Mouse (Mus musculus) ES-Bruce4 (cell line): ENCODE measurements around the gene Nynrin. TPM values are rescaled to one million over a fixed set of nuclear protein-coding genes. Genes with fewer than 3 reads are reported as not detected.

Experiments used
- H3K27ac ChIP-seq: 2 replicates; pipeline ENCODE4 v1.5.1; 2012; ENCODE audit warnings: low read length, inconsistent platforms; ENCODE audit not compliant: insufficient read depth
- H3K27me3 ChIP-seq: 2 replicates; pipeline ENCODE4 v1.6.1; 2012; ENCODE audit warnings: mild to moderate bottlenecking, low read length, inconsistent platforms; ENCODE audit not compliant: control insufficient read depth, poor library complexity, insufficient read depth, severe bottlenecking
- H3K36me3 ChIP-seq: 2 replicates; pipeline ENCODE4 v1.6.1; 2012; ENCODE audit warnings: inconsistent platforms, mild to moderate bottlenecking, low read length, moderate library complexity; ENCODE audit not compliant: control insufficient read depth, poor library complexity, insufficient read depth, severe bottlenecking
- H3K4me1 ChIP-seq: one replicate; pipeline ENCODE4 v1.8.1; 2011; ENCODE audit warnings: low read length; ENCODE audit not compliant: control insufficient read depth, insufficient read depth
- H3K4me3 ChIP-seq: 2 replicates; pipeline ENCODE4 v1.5.1; 2011; ENCODE audit warnings: low read depth, mild to moderate bottlenecking, low read length
- H3K9ac ChIP-seq: 2 replicates; pipeline ENCODE4 v1.6.1; 2012; ENCODE audit warnings: low read depth, mild to moderate bottlenecking, inconsistent platforms; ENCODE audit not compliant: poor library complexity, severe bottlenecking
- H3K9me3 ChIP-seq: replicated peaks from 2 replicates; pipeline ENCODE4 v1.6.1; 2012; ENCODE audit warnings: mild to moderate bottlenecking, low read length, inconsistent platforms; ENCODE audit not compliant: control insufficient read depth, poor library complexity, insufficient read depth, severe bottlenecking
- CTCF ChIP-seq: IDR thresholded peaks from one replicate; pipeline ENCODE4 v1.8.1; 2011; ENCODE audit warnings: low read depth, low read length
- EP300 ChIP-seq: IDR thresholded peaks from 2 replicates; pipeline ENCODE4 v1.6.1; 2011; ENCODE audit warnings: low read depth, low read length; ENCODE audit not compliant: insufficient read depth
- POLR2A ChIP-seq: IDR thresholded peaks from one replicate; pipeline ENCODE4 v1.8.1; 2011; ENCODE audit warnings: low read length; ENCODE audit not compliant: insufficient read depth
- polyA plus RNA-seq: library from polyadenylated mRNA; stranded (reverse); fragments of >200 nt; gene quantifications from 2 replicates; pipeline ENCODE4 v1.2.4, GENCODE M21; 2011; ENCODE audit warnings: low read depth; ENCODE audit not compliant: missing spikeins, insufficient read depth, insufficient read length

Nynrin gene
- polyA plus RNA-seq, 1 experiment: 24.6 TPM

GRCm38 (mm10) chr14:55884713-55885113, 30.9 kb downstream of the Nynrin start, which contains the start of gene Khnyn:
TSS of gene Khnyn (plus strand) at chr14:55884947.
- peaks cover 5% of the 10 kb centered on the region for H3K36me3 ChIP-seq
- H3K4me3 ChIP-seq: peak within 1 kb of the TSS; percentile 79
- TF ChIP-seq EP300 (peak; percentile 87), POLR2A (peak; percentile 17), CTCF (no peak)
- no peaks in the 10 kb centered on the region for H3K9me3 ChIP-seq
- no peaks in the 10 kb centered on the region for H3K27me3 ChIP-seq
- H3K9ac ChIP-seq: peak within 1 kb of the TSS; percentile 73
- H3K27ac ChIP-seq: peak within 1 kb of the TSS; percentile 34
- H3K4me1 ChIP-seq: peaks cover 18% of the 10 kb centered on the region

GRCm38 (mm10) chr14:55885114-55885790, 31.4 kb downstream of the Nynrin start:
- Histone ChIP-seq H3K9ac (peak overlapping the region; percentile 73), H3K4me3 (peak overlapping the region; percentile 79), H3K27me3 (no peaks in the 10 kb centered on the region), H3K4me1 (peaks cover 18% of the 10 kb centered on the region), H3K9me3 (no peaks in the 10 kb centered on the region), H3K36me3 (peaks cover 5% of the 10 kb centered on the region), H3K27ac (peak overlapping the region; percentile 34)
- no peak for TF ChIP-seq POLR2A
- TF ChIP-seq CTCF: no peak
- TF ChIP-seq EP300: no peak

- H3K36me3 ChIP-seq: peaks cover 5% of the 10 kb centered on the region
- no peaks in the 10 kb centered on the region for H3K27me3 ChIP-seq
- H3K9ac ChIP-seq: peak overlapping the region; percentile 73; the same call in 1 of the 2 replicates
- no peak overlapping the region for H3K27ac ChIP-seq
- no peak for TF ChIP-seq POLR2A
- no peak for TF ChIP-seq EP300
- no peak for TF ChIP-seq CTCF
- no peaks in the 10 kb centered on the region for H3K9me3 ChIP-seq
- H3K4me3 ChIP-seq: peak overlapping the region; percentile 79
- peaks cover 17% of the 10 kb centered on the region for H3K4me1 ChIP-seq
These were observed 32.0 kb downstream of the Nynrin start for GRCm38 (mm10) chr14:55885791-55886271.

GRCm38 (mm10) chr14:55886571-55887382, 33.0 kb downstream of the Nynrin start:
- peaks cover 5% of the 10 kb centered on the region for H3K36me3 ChIP-seq
- H3K4me1 ChIP-seq: peaks cover 15% of the 10 kb centered on the region
- no peak overlapping the region for H3K27ac ChIP-seq
- peak overlapping the region; percentile 16; the same call in 1 of the 2 replicates for H3K4me3 ChIP-seq
- H3K9ac ChIP-seq: no peak overlapping the region
- no peaks in the 10 kb centered on the region for H3K9me3 ChIP-seq
- no peaks in the 10 kb centered on the region for H3K27me3 ChIP-seq
- TF ChIP-seq CTCF (no peak), EP300 (no peak), POLR2A (no peak)

GRCm38 (mm10) chr14:55897671-55898070, 43.9 kb downstream of the Nynrin start:
- Histone ChIP-seq H3K27ac (no peak overlapping the region), H3K27me3 (no peaks in the 10 kb centered on the region), H3K9me3 (no peaks in the 10 kb centered on the region), H3K9ac (no peak overlapping the region), H3K36me3 (peaks cover 16% of the 10 kb centered on the region), H3K4me1 (peaks cover 2% of the 10 kb centered on the region), H3K4me3 (no peak overlapping the region)
- no peak for TF ChIP-seq EP300
- no peak for TF ChIP-seq CTCF
- no peak for TF ChIP-seq POLR2A

GRCm38 (mm10) chr14:55898947-55899346, 45.1 kb downstream of the Nynrin start:
- TF ChIP-seq CTCF: no peak
- no peak for TF ChIP-seq POLR2A
- TF ChIP-seq EP300: no peak
- Histone ChIP-seq H3K9me3 (no peaks in the 10 kb centered on the region), H3K9ac (no peak overlapping the region), H3K36me3 (peaks cover 15% of the 10 kb centered on the region), H3K27me3 (no peaks in the 10 kb centered on the region), H3K4me3 (no peak overlapping the region), H3K27ac (no peak overlapping the region), H3K4me1 (peaks cover 2% of the 10 kb centered on the region)
